Mouse (Mus musculus): Measurements from ENCODE around the gene Sdc4. TPM values are rescaled to one million over a fixed set of nuclear protein-coding genes. Genes with fewer than 3 reads are reported as not detected.

The Sdc4 gene
- total and polyA plus RNA-seq, 3 experiments = not detected

- Histone ChIP-seq H3K27ac (ENCODE audit: control insufficient read depth, low read depth, low read length) (no peak overlapping the region), H3K9ac (ENCODE audit: control insufficient read depth, low read depth, low read length, poor library complexity, severe bottlenecking) (no peak overlapping the region), H3K36me3 (ENCODE audit: control insufficient read depth in 1 of 2, insufficient read depth in 2 of 2, low read length in 2 of 2) (no peaks in the 10 kb centered on the region), H3K9me3 (replicated peaks; ENCODE audit: insufficient read depth, low read length) (no peaks in the 10 kb centered on the region), H3K79me2 (ENCODE audit: control insufficient read depth, insufficient read depth, low read length, poor library complexity) (no peaks in the 10 kb centered on the region), H3K4me3 (ENCODE audit: control insufficient read depth in 1 of 2, insufficient read depth in 1 of 2, low read depth in 2 of 2, low read length in 2 of 2) (no peak overlapping the region), H3K4me1 (ENCODE audit: control insufficient read depth in 1 of 2, insufficient read depth in 2 of 2, low read length in 2 of 2) (no peaks in the 10 kb centered on the region), H3K27me3 (ENCODE audit: control insufficient read depth in 1 of 2, insufficient read depth in 2 of 2, low read length in 2 of 2) (peaks cover 0 to 5% of the 10 kb centered on the region in 2 experiments; a peak in 2 of 4 replicates)
- TF ChIP-seq ZC3H11A (IDR thresholded peaks at IDR 0.05; ENCODE audit: low read depth, low read length) = peak; percentile 19; the same call in 1 of the 2 replicates
- 0 out of 2 replicates have a peak, but pooled peaks have one; percentile 17 for TF ChIP-seq BHLHE40 (IDR thresholded peaks at IDR 0.05; ENCODE audit: borderline replicate concordance, low read depth, low read length)
- TF ChIP-seq SMC3 (IDR thresholded peaks at IDR 0.05; ENCODE audit: low read depth, low read length) = peak; percentile 52
- no peak for TF ChIP-seq TCF12 (IDR thresholded peaks at IDR 0.05; ENCODE audit: low read depth, low read length)
- peak; percentile 44 for TF ChIP-seq RAD21 (IDR thresholded peaks at IDR 0.05; ENCODE audit: low read depth, low read length)
- TF ChIP-seq UBTF (IDR thresholded peaks at IDR 0.05; ENCODE audit: borderline replicate concordance, insufficient read depth, low read depth, low read length) = no peak
- TF ChIP-seq CTCF (IDR thresholded peaks at IDR 0.05 in 2 of 3, conservative IDR thresholded peaks at IDR 0.05 in 1 of 3; ENCODE audit: control insufficient read depth in 1 of 3, insufficient read depth in 1 of 3, low read depth in 2 of 3, low read length in 3 of 3, poor library complexity in 1 of 3, severe bottlenecking in 1 of 3) = peak; percentile 63 to 72 (median 65)
- no peak for TF ChIP-seq ETS1 (IDR thresholded peaks at IDR 0.05; ENCODE audit: low read depth, low read length)
- TF ChIP-seq MYB (IDR thresholded peaks at IDR 0.05; ENCODE audit: low read depth, low read length) = no peak
- peak; percentile 48 for DNase-seq (ENCODE audit: low read depth, low spot score)
Observed at GRCm38 (mm10) chr2:164386953-164387352, 56.7 kb downstream of the Sdc4 start.

- no peaks in the 10 kb centered on the region for H3K9me3 ChIP-seq (replicated peaks; ENCODE audit: insufficient read depth, low read length)
- no peak overlapping the region for H3K27ac ChIP-seq (ENCODE audit: control insufficient read depth, low read depth, low read length)
- H3K27me3 ChIP-seq (ENCODE audit: control insufficient read depth in 1 of 2, insufficient read depth in 2 of 2, low read length in 2 of 2) = peaks cover 0 to 5% of the 10 kb centered on the region in 2 experiments; a peak in 2 of 4 replicates
- TF ChIP-seq TCF12 (IDR thresholded peaks at IDR 0.05; ENCODE audit: low read depth, low read length) (no peak), MAX (IDR thresholded peaks at IDR 0.05; ENCODE audit: low read length) (no peak; the same call in 1 of the 2 replicates), TBP (IDR thresholded peaks at IDR 0.05; ENCODE audit: low read depth, low read length) (no peak), GABPA (IDR thresholded peaks at IDR 0.05; ENCODE audit: low read depth, low read length) (no peak), USF1 (IDR thresholded peaks at IDR 0.05; ENCODE audit: low read depth, low read length) (no peak), ZMIZ1 (IDR thresholded peaks at IDR 0.05; ENCODE audit: low read depth, low read length) (no peak), NRF1 (IDR thresholded peaks at IDR 0.05; ENCODE audit: insufficient read depth, low read depth, low read length, poor library complexity, severe bottlenecking) (no peak), MAZ (IDR thresholded peaks at IDR 0.05; ENCODE audit: low read depth, low read length) (no peak), USF2 (IDR thresholded peaks at IDR 0.05; ENCODE audit: borderline replicate concordance in 1 of 2, insufficient read depth in 1 of 2, low read depth in 1 of 2, low read length in 2 of 2) (no peak), MEF2A (IDR thresholded peaks at IDR 0.05; ENCODE audit: extremely low read depth, insufficient replicate concordance, low read depth, low read length, poor library complexity, severe bottlenecking) (no peak), CTCF (IDR thresholded peaks at IDR 0.05 in 2 of 3, conservative IDR thresholded peaks at IDR 0.05 in 1 of 3; ENCODE audit: control insufficient read depth in 1 of 3, insufficient read depth in 1 of 3, low read depth in 2 of 3, low read length in 3 of 3, poor library complexity in 1 of 3, severe bottlenecking in 1 of 3) (no peak), ZKSCAN1 (IDR thresholded peaks at IDR 0.05; ENCODE audit: low read depth, low read length) (no peak), E2F4 (IDR thresholded peaks at IDR 0.05; ENCODE audit: borderline replicate concordance, low read depth, low read length) (no peak), TAL1 (IDR thresholded peaks at IDR 0.05; ENCODE audit: low read length) (no peak), POLR2A (IDR thresholded peaks at IDR 0.05; ENCODE audit: control insufficient read depth in 1 of 2, insufficient read depth in 1 of 2, low read depth in 1 of 2, low read length in 2 of 2, poor library complexity in 1 of 2) (no peak), KAT2A (conservative IDR thresholded peaks at IDR 0.05; ENCODE audit: low read depth, low read length) (no peak)
- H3K9ac ChIP-seq (ENCODE audit: control insufficient read depth, low read depth, low read length, poor library complexity, severe bottlenecking) = no peak overlapping the region
- H3K79me2 ChIP-seq (ENCODE audit: control insufficient read depth, insufficient read depth, low read length, poor library complexity) = no peaks in the 10 kb centered on the region
- no peaks in the 10 kb centered on the region for H3K36me3 ChIP-seq (ENCODE audit: control insufficient read depth in 1 of 2, insufficient read depth in 2 of 2, low read length in 2 of 2)
- no peaks in the 10 kb centered on the region for H3K4me1 ChIP-seq (ENCODE audit: control insufficient read depth in 1 of 2, insufficient read depth in 2 of 2, low read length in 2 of 2)
- DNase-seq (ENCODE audit: low read depth, low spot score) = no peak
- no peak overlapping the region for H3K4me3 ChIP-seq (ENCODE audit: control insufficient read depth in 1 of 2, insufficient read depth in 1 of 2, low read depth in 2 of 2, low read length in 2 of 2)
Observed at GRCm38 (mm10) chr2:164385927-164386763, 57.5 kb downstream of the Sdc4 start.

All from MEL (cell line).